ENCODE assay signal across 8 mouse cellular contexts in the genomic region with DNA sequence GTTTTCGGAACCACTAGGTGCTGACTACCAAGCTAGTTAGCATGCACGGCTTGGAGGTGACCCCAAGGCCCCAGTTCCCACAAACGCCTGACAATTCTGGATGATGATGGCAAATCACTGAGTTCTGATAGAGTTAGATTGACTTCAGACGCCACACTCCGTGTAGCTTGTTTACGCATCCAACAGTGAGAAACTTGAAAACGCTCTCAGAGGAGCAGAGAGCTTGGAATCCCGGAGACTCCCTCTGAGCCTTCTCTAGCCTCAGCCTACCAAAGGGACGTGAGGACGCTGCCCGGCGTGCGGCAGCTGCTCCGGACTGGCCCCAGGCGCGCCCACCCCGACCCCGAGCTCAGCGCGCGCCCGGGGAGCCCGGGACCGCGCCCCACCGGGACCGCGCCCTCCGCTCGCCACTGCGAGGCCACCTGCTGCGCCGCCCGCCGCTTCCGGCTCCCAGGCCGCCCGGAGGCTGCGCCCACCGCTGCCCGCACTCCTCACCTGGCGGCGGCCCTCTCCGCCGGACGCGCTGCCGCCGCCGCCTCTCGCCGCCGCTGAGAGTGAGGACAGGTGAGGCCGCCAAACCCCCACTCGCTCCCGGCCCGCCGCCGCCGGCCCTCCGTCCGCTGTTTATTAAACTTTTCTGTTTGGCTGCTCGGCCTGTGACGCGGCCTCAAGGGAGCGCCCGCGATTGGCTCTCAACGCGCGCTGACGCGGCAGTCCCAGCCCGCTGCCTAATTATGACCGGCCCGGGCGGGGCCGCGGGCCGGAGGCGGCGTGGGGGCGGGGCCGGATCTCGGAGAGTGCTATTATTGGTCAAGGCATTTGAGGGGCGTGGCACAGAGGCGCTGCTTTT. TPM values are rescaled to one million over a fixed set of nuclear protein-coding genes. Genes with fewer than 3 reads are reported as not detected.
A peak's percentile ranks its signal among the peaks of the same experiment; 100 is the strongest.
DNase-seq lines count a peak whose midpoint lies in the region; ATAC-seq lines count a peak whose summit lies in the region.

Gene Zfand6 (minus strand): TSS at position 709 of the 850 bp plus-strand sequence.

- under 1% methylated on average over 77 of the region's 87 CpGs for WGBS in hindbrain, embryonic 16.5 days
- under 1% methylated on average over 41 of the region's 87 CpGs for WGBS in macrophage (ENCODE audit: missing documents)

- peak within 1 kb of the TSS; percentile 66 for H3K27ac ChIP-seq in hindbrain, embryonic 16.5 days (ENCODE audit: low read depth, low read length)
- H3K27ac ChIP-seq in macrophage: peak within 1 kb of the TSS; percentile 79

- no peaks in the 10 kb centered on the region for H3K9me3 ChIP-seq in hindbrain, embryonic 16.5 days (ENCODE audit: control insufficient read depth, low read length)

- peak within 1 kb of the TSS; percentile 89 for H3K4me3 ChIP-seq in hindbrain, embryonic 16.5 days (ENCODE audit: low read length)
- peak within 1 kb of the TSS; percentile 79 for H3K4me3 ChIP-seq in macrophage (ENCODE audit: inconsistent target)

- no peaks in the 10 kb centered on the region for H3K27me3 ChIP-seq in hindbrain, embryonic 16.5 days (replicated peaks; ENCODE audit: control insufficient read depth, insufficient read depth, low read length)

- no peaks in the 10 kb centered on the region; the same call in 1 of the 2 replicates for H3K4me1 ChIP-seq in hindbrain, embryonic 16.5 days (ENCODE audit: control insufficient read depth, insufficient read depth, low read depth, low read length)

- DNase-seq in T-cell, adult 2 months (ENCODE audit: low spot score): peak; percentile 91
- DNase-seq in cerebellum, postnatal 36 days: peak; percentile 99 to 100
- peak; percentile 98 for DNase-seq in gastrocnemius, adult 18-20 months (ENCODE audit: low spot score)
- peak; percentile 98 to 99 for DNase-seq in left cerebral cortex, adult 18-20 months (ENCODE audit: low spot score in 2 of 2)
- peak; percentile 99 for DNase-seq in right cerebral cortex, adult 18-20 months
- DNase-seq in urinary bladder, postnatal 10 days (ENCODE audit: low spot score): peak; percentile 93

- ATAC-seq in hindbrain, embryonic 16.5 days: peak; percentile 98

- peak within 1 kb of the TSS; percentile 67 for H3K9ac ChIP-seq in hindbrain, embryonic 16.5 days (ENCODE audit: low read depth, low read length)

- peak within 1 kb of the TSS; percentile 78 for H3K4me2 ChIP-seq in hindbrain, embryonic 16.5 days (ENCODE audit: low read length)

- no peaks in the 10 kb centered on the region for H3K36me3 ChIP-seq in hindbrain, embryonic 16.5 days (ENCODE audit: control insufficient read depth, insufficient read depth, low read length)
- H3K36me3 ChIP-seq in macrophage (ENCODE audit: inconsistent target): no peaks in the 10 kb centered on the region

- H3K79me2 ChIP-seq in macrophage (ENCODE audit: inconsistent target): peaks cover 46% of the 10 kb centered on the region

RNA-seq across cellular contexts. Expression of gene Zfand6, which starts in this region (rescaled TPM):
- total RNA-seq in gastrocnemius, adult 18-20 months (2021): 100 to 1,000 TPM; 103 to 104 TPM
- 170 and 173 TPM in 2 replicates for polyA plus RNA-seq in hindbrain, embryonic 16.5 days (2015; fragmentation: Nextera tagmentation; extraction: Ambion mirVana)
- total RNA-seq in left cerebral cortex, adult 18-20 months (2021): 10 to 100 TPM; 69.8 to 70.2 TPM
- 100 to 1,000 TPM; 128 to 258 (median 201) TPM for total RNA-seq in macrophage (2018; cell fraction: chromatin; rRNA removed)
- 10 to 100 TPM; 51.3 to 94.8 (median 82.6) TPM for total RNA-seq in macrophage (2018; cell fraction: cytosol; rRNA removed)
- total RNA-seq in macrophage (2018; cell fraction: nucleus; rRNA removed): 100 to 1,000 TPM; 128 to 273 (median 176) TPM
- 74.4 to 111 TPM (median 77.4 TPM) in 3 replicates for polyA plus RNA-seq in macrophage (2018)

Comparison
In these comparisons a context has a peak if more than half of its experiments do, and no peak if none do; other contexts are left out.
1. Peak in every context shown above with its lines: DNase-seq, ATAC-seq, H3K4me3 ChIP-seq and H3K27ac ChIP-seq.